Mouse (Mus musculus): Measurements from ENCODE around the gene Rhd. TPM values are rescaled to one million over a fixed set of nuclear protein-coding genes. Genes with fewer than 3 reads are reported as not detected.
"Not testable (repeated sequence)": the region's sequence is repeated elsewhere in the genome, so short reads cannot be mapped to it uniquely, and the experiment has no call there.

Gene Rhd
- 1.2 and 1.6 TPM in 2 replicates for polyA plus RNA-seq (2014; fragmentation: Nextera tagmentation; extraction: Ambion mirVana)

GRCm38 (mm10) chr4:134863937-134864729 lies at the start of gene Rhd:
Rhd (plus strand) TSS chr4:134864536.
- Histone ChIP-seq H3K27me3 (ENCODE audit: control insufficient read depth, insufficient read depth, low read length) (no peaks in the 10 kb centered on the region), H3K4me3 (ENCODE audit: low read depth, low read length) (no peak within 1 kb of the TSS), H3K4me1 (ENCODE audit: control insufficient read depth, insufficient read depth, low read length) (no peaks in the 10 kb centered on the region), H3K4me2 (replicated peaks; ENCODE audit: low read depth, low read length) (no peak within 1 kb of the TSS), H3K36me3 (ENCODE audit: control insufficient read depth, insufficient read depth, low read length) (no peaks in the 10 kb centered on the region), H3K9ac (replicated peaks; ENCODE audit: low read depth, low read length) (no peak within 1 kb of the TSS), H3K9me3 (ENCODE audit: control insufficient read depth, low read depth, low read length) (no peaks in the 10 kb centered on the region), H3K27ac (ENCODE audit: low read length) (no peak within 1 kb of the TSS)
- WGBS: 65% methylated on average over 14 of the region's 14 CpGs
- peak; percentile 43; the same call in 1 of the 2 replicates for ATAC-seq (ENCODE audit: insufficient number of reproducible peaks, insufficient read depth, low FRiP score, low read depth)

- Histone ChIP-seq H3K27ac (ENCODE audit: low read length) (no peak overlapping the region), H3K4me3 (ENCODE audit: low read depth, low read length) (no peak overlapping the region), H3K27me3 (ENCODE audit: control insufficient read depth, insufficient read depth, low read length) (no peaks in the 10 kb centered on the region), H3K4me2 (replicated peaks; ENCODE audit: low read depth, low read length) (no peak overlapping the region), H3K9ac (replicated peaks; ENCODE audit: low read depth, low read length) (no peak overlapping the region), H3K4me1 (ENCODE audit: control insufficient read depth, insufficient read depth, low read length) (no peaks in the 10 kb centered on the region), H3K36me3 (ENCODE audit: control insufficient read depth, insufficient read depth, low read length) (no peaks in the 10 kb centered on the region; the same call in 1 of the 2 replicates), H3K9me3 (ENCODE audit: control insufficient read depth, low read depth, low read length) (no peaks in the 10 kb centered on the region)
- ATAC-seq (ENCODE audit: insufficient number of reproducible peaks, insufficient read depth, low FRiP score, low read depth): no peak
- 82% methylated on average over 4 of the region's 4 CpGs for WGBS
Measured at GRCm38 (mm10) chr4:134817706-134818105, 46.6 kb upstream of the Rhd start.

DNA sequence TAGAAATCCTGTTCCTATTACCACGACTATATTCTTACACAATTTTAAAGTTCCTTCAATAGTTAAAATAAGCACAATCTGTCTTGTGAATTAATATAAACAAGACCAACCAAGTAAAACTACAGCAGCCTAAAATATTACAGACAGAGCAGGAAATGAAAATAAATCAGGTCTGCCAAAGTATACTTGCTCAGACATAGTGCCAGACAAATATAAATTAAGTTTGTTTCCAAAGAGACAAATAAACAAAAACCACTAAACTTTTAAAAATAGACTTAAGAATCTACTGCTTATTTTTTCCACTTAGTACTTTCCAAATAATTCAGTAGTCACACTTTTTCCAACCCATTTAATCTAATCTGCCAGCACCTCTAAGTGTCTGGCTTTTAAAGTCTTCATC lies 43.3 kb upstream of the Rhd start:
- WGBS: 29% methylated on average over 1 of the region's 1 CpGs
- no peaks in the 10 kb centered on the region; the same call in 1 of the 2 replicates for H3K36me3 ChIP-seq (ENCODE audit: control insufficient read depth, insufficient read depth, low read length)
- H3K27me3 ChIP-seq (ENCODE audit: control insufficient read depth, insufficient read depth, low read length): no peaks in the 10 kb centered on the region
- peak overlapping the region; percentile 45; the same call in 1 of the 2 replicates for H3K27ac ChIP-seq (ENCODE audit: low read length)
- H3K4me1 ChIP-seq (ENCODE audit: control insufficient read depth, insufficient read depth, low read length): no peaks in the 10 kb centered on the region
- no peak overlapping the region for H3K9ac ChIP-seq (replicated peaks; ENCODE audit: low read depth, low read length)
- no peak for ATAC-seq (ENCODE audit: insufficient number of reproducible peaks, insufficient read depth, low FRiP score, low read depth)
- no peak overlapping the region for H3K4me2 ChIP-seq (replicated peaks; ENCODE audit: low read depth, low read length)
- no peaks in the 10 kb centered on the region for H3K9me3 ChIP-seq (ENCODE audit: control insufficient read depth, low read depth, low read length)
- no peak overlapping the region for H3K4me3 ChIP-seq (ENCODE audit: low read depth, low read length)

DNA sequence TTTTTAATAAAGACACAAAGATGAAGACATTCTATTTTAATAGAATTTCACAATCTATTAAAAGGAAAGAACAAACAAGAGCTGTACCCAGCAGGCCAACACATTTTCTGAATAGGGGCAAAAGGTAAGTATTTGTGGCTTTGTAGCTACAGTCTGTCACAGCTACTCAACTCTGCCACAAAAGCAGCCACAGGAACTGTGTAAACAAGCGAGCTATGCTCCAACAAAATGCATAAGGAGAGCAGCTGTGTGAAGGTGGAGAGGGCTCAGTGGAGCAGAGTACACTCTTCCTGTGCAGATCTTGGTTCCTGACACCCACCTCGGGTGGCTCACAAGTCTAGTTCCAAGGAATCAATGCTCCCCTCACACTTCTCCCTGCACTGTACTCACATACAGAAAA lies 40.8 kb upstream of the Rhd start:
- Histone ChIP-seq H3K4me3 (ENCODE audit: low read depth, low read length) (no peak overlapping the region), H3K27ac (ENCODE audit: low read length) (no peak overlapping the region; the same call in 1 of the 2 replicates)

GRCm38 (mm10) chr4:134825864-134826263 lies 38.5 kb upstream of the Rhd start:
- not testable (repeated sequence) for H3K4me2 ChIP-seq (replicated peaks; ENCODE audit: low read depth, low read length); H3K4me1 ChIP-seq (ENCODE audit: control insufficient read depth, insufficient read depth, low read length); H3K9me3 ChIP-seq (ENCODE audit: control insufficient read depth, low read depth, low read length); H3K4me3 ChIP-seq (ENCODE audit: low read depth, low read length); H3K27me3 ChIP-seq (ENCODE audit: control insufficient read depth, insufficient read depth, low read length); H3K27ac ChIP-seq (ENCODE audit: low read length); ATAC-seq (ENCODE audit: insufficient number of reproducible peaks, insufficient read depth, low FRiP score, low read depth); H3K9ac ChIP-seq (replicated peaks; ENCODE audit: low read depth, low read length)
- WGBS: 94% methylated on average over 9 of the region's 11 CpGs
- peaks cover 28% of the 10 kb centered on the region for H3K36me3 ChIP-seq (ENCODE audit: control insufficient read depth, insufficient read depth, low read length)

More for the DNA sequence above, 40.8 kb upstream of the Rhd start:
- Histone ChIP-seq H3K4me1 (ENCODE audit: control insufficient read depth, insufficient read depth, low read length) (no peaks in the 10 kb centered on the region), H3K27me3 (ENCODE audit: control insufficient read depth, insufficient read depth, low read length) (no peaks in the 10 kb centered on the region), H3K36me3 (ENCODE audit: control insufficient read depth, insufficient read depth, low read length) (peaks cover 18% of the 10 kb centered on the region), H3K9ac (replicated peaks; ENCODE audit: low read depth, low read length) (no peak overlapping the region), H3K4me2 (replicated peaks; ENCODE audit: low read depth, low read length) (no peak overlapping the region), H3K9me3 (ENCODE audit: control insufficient read depth, low read depth, low read length) (no peaks in the 10 kb centered on the region)
- 0 out of 2 replicates have a peak, but pooled peaks have one; percentile 53 for ATAC-seq (ENCODE audit: insufficient number of reproducible peaks, insufficient read depth, low FRiP score, low read depth)
- WGBS: 53% methylated on average over 2 of the region's 2 CpGs

GRCm38 (mm10) chr4:134826348-134826747 lies 38.0 kb upstream of the Rhd start:
- no peak overlapping the region for H3K9ac ChIP-seq (replicated peaks; ENCODE audit: low read depth, low read length)
- no peak overlapping the region for H3K4me2 ChIP-seq (replicated peaks; ENCODE audit: low read depth, low read length)
- H3K4me1 ChIP-seq (ENCODE audit: control insufficient read depth, insufficient read depth, low read length): no peaks in the 10 kb centered on the region
- H3K36me3 ChIP-seq (ENCODE audit: control insufficient read depth, insufficient read depth, low read length): peaks cover 28% of the 10 kb centered on the region
- no peak overlapping the region for H3K4me3 ChIP-seq (ENCODE audit: low read depth, low read length)
- H3K27me3 ChIP-seq (ENCODE audit: control insufficient read depth, insufficient read depth, low read length): no peaks in the 10 kb centered on the region
- ATAC-seq (ENCODE audit: insufficient number of reproducible peaks, insufficient read depth, low FRiP score, low read depth): no peak
- no peaks in the 10 kb centered on the region for H3K9me3 ChIP-seq (ENCODE audit: control insufficient read depth, low read depth, low read length)
- no peak overlapping the region for H3K27ac ChIP-seq (ENCODE audit: low read length)

DNA sequence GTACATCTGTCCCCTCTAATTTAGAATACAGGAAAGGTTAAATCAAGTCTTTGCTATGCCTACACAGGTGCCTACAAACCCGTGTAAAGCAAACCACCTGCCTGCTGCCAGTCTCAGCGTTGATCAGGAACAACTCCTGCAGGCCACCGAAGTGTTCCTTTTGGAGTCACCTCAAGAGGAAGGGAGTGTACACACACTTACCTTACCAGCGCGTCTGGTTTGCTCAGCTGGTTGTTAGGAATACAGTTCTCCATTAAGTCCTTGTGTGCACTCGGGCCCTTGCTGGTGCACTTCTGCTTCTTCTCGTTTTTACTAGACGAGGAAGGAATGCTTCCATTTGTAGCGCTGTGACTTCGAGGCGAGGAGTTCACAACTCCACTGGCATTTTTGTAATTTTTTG lies 36.5 kb upstream of the Rhd start:
- ATAC-seq (ENCODE audit: insufficient number of reproducible peaks, insufficient read depth, low FRiP score, low read depth): no peak
- Histone ChIP-seq H3K4me1 (ENCODE audit: control insufficient read depth, insufficient read depth, low read length) (no peaks in the 10 kb centered on the region), H3K36me3 (ENCODE audit: control insufficient read depth, insufficient read depth, low read length) (peaks cover 33% of the 10 kb centered on the region), H3K27ac (ENCODE audit: low read length) (no peak overlapping the region), H3K9ac (replicated peaks; ENCODE audit: low read depth, low read length) (no peak overlapping the region), H3K4me3 (ENCODE audit: low read depth, low read length) (no peak overlapping the region), H3K9me3 (ENCODE audit: control insufficient read depth, low read depth, low read length) (no peaks in the 10 kb centered on the region), H3K27me3 (ENCODE audit: control insufficient read depth, insufficient read depth, low read length) (no peaks in the 10 kb centered on the region), H3K4me2 (replicated peaks; ENCODE audit: low read depth, low read length) (no peak overlapping the region)
- 80% methylated on average over 11 of the region's 11 CpGs for WGBS

- Histone ChIP-seq H3K27me3 (ENCODE audit: control insufficient read depth, insufficient read depth, low read length) (no peaks in the 10 kb centered on the region), H3K36me3 (ENCODE audit: control insufficient read depth, insufficient read depth, low read length) (peaks cover 32% of the 10 kb centered on the region), H3K4me3 (ENCODE audit: low read depth, low read length) (no peak overlapping the region), H3K4me2 (replicated peaks; ENCODE audit: low read depth, low read length) (no peak overlapping the region), H3K27ac (ENCODE audit: low read length) (no peak overlapping the region), H3K9me3 (ENCODE audit: control insufficient read depth, low read depth, low read length) (no peaks in the 10 kb centered on the region), H3K4me1 (ENCODE audit: control insufficient read depth, insufficient read depth, low read length) (no peaks in the 10 kb centered on the region), H3K9ac (replicated peaks; ENCODE audit: low read depth, low read length) (no peak overlapping the region)
- no peak for ATAC-seq (ENCODE audit: insufficient number of reproducible peaks, insufficient read depth, low FRiP score, low read depth)
- WGBS: 85% methylated on average over 3 of the region's 3 CpGs
Measured at GRCm38 (mm10) chr4:134831934-134832333, 32.4 kb upstream of the Rhd start.
